Mouse (Mus musculus): Measurements from ENCODE around the gene Auts2.

Auts2 gene

DNA sequence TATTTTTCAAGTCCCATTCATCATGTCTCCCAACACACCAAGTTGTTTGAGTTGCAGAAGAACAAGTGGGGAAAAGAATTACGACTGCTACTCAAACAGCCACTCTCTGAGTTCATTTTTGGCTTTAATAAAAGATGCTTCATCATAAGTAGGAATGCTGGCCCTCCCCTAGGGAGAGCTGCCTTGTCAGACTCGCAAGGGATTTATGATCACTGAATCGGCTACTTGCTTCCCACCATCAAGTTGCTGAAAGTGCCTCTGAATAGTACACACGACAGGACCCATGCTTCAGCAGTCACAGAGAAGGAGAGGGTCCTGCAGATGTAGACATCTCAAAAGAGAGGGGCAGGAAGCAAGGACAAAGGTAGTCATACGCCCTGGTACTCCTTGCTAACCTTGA lies 162.9 kb downstream of the Auts2 start:
- no peak for DNase-seq

DNA sequence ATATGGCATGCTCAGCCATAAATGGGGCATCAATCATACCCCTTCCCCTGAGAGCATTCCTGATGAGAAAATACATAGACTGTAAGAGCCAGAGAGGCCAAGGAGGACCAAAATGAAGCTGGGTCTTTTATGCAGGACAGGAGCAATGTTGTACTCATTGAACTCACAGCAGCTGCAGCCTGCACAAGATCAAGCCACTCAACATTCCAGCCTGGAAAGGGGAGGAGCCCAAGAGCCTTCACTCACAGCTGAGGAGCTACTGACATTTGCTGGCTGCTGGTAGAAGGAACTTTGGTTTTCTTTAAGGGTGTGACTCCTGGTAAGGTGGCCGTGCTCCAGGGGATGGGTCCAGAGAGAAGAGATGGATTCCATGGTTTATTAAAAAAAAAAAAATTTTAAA lies 164.2 kb downstream of the Auts2 start:
- DNase-seq, result no peak

DNA sequence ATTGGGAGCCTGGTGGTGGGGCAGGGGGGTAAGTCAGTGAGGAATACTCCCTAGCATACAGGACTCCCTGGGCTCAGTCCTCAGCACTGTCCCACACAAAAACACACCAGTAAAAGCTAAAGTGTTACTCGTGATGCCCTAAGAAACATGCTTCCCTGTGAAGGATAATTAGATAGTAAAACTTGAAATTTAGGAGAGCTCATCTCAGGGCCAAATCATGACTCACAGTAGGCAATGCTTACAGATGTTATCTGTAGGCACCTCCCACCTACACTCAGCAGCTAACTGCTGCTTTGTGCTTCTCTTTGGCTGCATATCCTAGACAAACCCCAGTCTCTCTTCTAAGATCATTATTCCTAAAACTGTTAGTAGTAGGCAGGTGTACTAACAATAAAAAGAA lies 168.0 kb downstream of the Auts2 start:
- DNase-seq, result peak; percentile 19

DNA sequence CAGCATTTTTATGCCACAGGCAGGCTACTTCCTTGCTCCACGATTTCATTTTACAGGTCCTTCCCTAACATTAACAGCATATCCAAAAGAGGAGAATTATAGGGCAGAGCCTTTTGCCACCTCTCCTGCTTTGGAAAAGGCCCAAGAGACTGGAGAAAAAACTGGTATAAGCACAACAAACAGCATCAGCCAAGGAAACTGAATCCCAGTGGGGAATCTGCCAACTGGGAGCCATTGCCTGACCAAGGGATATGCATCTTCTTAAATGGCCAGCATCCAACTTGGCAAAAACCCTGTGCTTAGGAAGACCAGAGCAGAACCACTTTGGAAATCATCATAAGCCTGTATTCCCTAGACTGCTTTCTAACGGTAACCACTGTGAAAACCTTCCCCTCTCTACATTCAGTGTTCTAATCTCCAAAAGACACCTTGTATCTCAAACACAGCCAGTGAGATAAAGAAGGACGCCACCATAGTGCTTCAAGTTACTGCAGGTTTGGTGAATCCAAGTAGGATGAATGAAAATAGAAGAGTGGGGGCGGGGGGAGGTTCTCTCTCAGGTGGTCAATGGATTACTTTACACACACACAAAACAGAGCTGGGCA lies 169.6 kb downstream of the Auts2 start:
- DNase-seq, result no peak

DNA sequence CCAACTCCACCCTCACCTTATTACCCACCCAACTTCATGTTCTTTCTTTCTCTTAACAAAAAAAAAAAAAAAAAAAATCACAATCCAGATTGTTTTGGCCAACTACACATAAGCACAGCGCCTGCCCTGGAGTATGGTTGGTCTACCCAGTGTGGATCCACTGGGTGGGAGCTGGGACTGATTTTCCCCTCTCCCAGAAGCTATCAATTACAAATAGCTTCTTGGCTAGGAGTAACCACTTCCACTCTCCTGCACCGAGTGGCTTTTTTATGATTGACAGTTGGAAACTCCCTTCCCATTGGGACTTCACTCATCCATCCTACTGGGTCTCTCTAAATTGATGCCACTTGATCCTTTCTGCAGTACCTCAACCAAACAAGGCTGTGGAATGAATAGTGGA lies 170.5 kb downstream of the Auts2 start:
- no peak for DNase-seq

DNA sequence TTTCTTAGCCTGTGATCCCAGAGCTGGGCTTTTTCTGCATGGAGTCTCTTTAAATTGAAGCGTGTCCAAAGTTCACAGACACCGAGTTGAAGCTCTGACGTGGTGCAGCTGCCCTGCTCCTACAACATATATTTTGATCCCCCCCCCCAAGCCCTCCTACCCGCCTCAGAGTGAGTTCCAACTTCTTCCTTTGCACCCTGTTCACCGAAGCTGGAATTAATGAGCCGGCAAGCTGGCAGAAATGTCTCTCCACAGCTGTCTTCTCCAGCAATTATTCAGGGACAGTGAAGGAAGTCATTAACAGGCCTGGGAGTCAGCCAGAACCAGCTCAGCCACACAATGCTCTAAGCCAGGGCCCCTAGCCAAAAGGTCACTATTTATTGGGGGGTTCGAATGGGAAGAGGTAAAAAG lies 174.5 kb downstream of the Auts2 start:
- DNase-seq, result peak; percentile 34

DNA sequence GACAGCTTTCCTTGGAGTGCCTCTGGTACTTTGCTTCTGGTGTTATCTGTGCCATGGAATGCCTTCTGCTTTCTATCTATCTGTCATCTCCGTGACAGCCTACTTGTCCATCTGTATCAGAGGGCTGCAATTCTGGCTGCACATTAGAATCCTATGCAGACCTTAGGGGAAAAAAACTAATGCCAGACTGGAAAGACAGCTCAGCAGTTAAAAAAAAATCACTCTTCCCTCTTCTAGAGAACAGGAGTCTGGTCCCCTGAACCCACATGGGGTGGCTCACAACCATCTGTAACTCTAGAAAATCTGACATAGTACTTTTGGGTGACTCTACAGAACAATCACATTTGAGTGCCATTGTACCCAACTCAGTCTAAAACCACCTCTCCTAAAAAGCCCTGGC lies 181.9 kb downstream of the Auts2 start:
- peak; percentile 53 for DNase-seq

DNA sequence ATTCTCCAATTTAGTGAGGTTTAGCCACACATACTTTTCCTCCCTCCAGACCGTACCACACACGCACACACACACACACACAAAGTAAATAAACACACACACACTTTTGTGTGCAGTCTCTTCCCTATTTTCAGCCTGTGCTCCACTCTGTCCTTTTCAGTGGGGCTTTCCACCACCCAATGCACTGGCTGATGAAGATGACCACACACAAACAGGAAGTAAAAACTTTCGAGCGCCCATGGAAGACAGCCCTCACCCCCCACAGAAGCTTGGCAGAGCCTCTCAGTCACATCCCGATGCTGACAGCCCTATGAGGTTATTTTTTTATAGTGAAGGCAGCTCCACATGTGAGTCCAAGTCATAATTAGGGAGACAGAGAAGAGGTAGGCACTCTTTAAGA lies 185.4 kb downstream of the Auts2 start:
- no peak for DNase-seq

DNA sequence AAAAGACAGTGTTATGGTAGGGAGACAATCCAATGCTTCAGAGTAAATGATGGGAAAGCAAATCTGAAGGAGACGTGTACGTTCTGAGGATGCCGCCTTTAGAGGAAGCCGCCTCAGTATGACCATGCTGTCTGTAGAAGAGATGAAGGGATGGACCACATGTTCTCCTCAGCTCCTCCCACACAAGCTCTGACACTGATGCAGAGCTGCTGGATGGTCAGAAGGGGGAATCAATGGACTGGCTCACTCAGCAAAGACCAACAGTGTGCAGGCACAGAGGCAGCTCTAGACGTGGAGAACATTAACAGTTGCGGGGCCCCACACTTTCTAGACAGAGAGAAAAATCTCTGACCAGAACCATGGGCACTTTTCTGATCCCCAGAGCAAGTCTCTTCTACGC lies 187.2 kb downstream of the Auts2 start:
- DNase-seq, result no peak

DNA sequence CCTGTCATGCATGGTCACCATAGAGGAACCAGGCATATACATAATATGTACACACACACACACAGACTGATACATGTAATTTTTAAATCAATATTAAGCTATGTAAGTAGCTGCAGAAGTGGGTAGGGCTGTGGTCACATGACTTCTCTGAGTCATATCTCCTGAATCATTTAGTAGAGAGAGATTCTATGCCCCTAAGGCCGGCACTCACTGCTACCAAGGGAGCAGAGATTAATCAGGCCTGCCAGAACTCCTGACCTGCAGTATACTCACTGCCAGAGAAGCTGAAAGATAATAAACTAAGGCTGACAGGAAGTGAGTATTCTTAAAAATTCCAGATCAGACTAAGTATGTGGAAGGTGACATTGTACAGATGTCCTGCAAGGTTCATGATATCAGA lies 190.7 kb downstream of the Auts2 start:
- DNase-seq, result no peak

DNA sequence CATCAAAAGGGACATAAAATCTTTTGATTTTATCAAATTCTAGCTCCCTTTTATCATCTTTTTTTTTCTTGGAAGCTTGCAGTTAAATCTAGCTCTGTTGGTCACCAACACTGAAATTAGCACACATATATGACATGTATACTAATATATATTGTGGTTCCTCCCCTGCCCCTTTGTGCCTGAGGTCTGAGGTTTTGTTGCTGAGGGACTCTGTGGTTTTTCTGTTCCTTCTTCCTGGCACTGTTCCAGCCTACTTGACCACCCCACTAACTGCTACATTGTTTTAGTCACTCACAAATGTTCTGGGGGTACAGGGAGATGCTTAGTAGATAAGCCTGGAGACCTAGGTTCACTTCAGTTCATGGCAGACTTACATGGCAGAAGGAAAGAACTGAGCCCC lies 192.0 kb downstream of the Auts2 start:
- no peak for DNase-seq

DNA sequence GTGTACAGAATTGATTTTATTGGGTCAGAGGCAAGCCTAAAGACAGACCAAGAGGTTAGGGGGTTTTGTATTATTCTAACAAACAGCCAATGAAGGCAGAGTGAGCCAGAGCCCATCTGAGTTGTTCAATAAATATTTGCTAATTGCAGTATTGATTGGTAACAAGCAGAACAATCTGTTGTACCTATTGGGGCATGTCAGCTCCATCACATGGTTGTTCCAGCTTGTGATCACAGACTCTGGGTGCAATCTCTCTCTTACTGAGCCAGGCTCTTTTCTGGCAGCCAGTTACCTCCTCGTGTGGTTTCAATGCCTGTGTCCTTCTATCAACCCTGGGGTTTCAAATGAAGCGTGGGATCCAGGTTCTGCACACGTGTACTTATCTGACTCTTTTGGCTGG lies 201.8 kb downstream of the Auts2 start:
- DNase-seq, result peak; percentile 14

DNA sequence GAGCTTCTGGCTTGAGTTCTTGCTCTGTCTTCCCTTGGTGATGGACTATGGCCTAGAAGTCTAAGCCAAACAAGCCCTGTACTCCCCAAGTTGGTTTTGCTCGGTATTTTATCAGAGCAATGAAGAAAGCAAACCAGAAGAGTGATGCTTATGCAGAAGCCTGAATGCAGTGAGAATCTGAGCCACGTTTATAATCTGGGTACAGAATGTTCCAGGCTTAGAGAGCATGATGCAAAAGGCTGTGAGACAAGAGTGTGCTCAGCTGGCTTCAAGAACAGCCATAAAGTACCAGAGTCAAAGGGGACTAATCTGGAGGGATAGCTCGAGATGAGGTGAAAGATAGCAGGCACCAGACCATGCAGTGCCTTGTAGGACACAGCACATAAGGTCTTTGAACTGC lies 205.5 kb downstream of the Auts2 start:
- DNase-seq, result no peak

DNA sequence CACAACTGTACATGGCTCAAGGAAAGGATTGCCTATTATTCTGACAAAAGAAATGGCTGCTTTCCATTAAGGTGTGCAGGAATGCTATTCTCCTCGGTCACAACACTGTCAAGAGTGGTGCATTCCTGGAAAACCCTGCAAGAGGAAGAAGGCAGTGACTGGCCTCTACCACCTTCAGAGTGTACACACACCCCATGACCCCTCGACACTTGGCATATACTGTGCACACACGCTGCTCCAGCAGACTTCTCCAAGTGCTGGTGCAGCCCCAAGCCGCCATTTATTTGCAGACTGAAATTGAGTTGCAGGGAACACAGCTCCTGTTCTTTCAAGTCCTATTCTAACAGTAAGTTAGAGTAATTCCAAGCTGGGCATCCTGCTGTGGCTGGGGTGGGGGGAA lies 207.4 kb downstream of the Auts2 start:
- DNase-seq, result no peak

DNA sequence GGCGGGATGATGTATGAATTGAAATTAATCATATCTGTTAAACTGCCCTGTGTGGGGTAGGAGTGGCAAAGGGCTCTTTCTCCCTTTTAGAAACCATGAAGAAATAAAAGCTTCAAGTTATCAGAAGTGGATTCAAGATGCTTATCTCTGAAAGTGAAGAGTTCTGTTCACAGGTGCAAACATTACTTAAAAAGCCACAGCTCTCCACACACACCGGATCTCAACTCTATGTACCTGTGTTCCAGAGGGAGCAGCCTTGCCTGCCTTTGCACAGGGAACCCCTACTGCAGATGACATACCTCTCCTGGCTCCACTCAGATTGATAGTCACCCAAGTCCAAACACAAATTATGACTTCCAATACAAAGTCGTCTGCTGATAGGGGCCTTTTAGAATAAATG lies 208.3 kb downstream of the Auts2 start:
- DNase-seq, result no peak

DNA sequence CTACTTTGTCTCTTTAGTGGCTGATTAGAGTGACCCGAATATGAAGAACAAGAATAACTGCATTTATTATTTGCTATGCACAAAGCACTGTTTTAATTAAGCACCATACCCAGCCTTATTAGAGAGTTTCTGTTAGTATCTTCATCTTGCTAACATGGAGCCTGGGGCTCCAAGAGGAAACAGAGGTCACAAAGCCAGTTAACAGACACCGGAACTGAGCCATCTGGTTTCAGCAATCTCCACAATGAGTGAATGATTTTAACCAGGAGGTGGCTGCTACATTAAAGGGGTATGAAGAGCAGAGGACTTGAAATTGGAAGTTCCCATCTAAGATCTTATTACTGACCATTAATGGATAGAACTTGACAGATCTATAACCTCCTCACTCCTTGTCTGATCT lies 209.4 kb downstream of the Auts2 start:
- no peak for DNase-seq

DNA sequence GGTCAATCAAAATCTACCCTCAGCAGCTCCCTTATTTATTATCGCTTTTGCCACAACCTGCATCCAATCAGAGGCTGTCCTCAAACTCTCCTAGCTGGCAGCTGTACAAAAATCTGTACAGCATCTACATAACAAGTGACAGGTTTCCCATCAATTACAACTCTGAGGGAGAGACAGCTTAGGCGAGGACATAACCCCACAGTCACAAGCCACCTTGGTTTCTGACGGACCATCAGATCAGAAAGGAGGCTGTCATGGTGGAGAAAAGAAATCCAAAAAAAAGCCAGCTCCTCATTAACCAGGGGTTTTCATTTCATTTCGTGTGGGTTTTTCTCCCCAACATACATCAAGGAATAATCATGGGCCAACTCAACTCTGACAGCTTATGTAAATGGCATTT lies 210.6 kb downstream of the Auts2 start:
- no peak for DNase-seq

DNA sequence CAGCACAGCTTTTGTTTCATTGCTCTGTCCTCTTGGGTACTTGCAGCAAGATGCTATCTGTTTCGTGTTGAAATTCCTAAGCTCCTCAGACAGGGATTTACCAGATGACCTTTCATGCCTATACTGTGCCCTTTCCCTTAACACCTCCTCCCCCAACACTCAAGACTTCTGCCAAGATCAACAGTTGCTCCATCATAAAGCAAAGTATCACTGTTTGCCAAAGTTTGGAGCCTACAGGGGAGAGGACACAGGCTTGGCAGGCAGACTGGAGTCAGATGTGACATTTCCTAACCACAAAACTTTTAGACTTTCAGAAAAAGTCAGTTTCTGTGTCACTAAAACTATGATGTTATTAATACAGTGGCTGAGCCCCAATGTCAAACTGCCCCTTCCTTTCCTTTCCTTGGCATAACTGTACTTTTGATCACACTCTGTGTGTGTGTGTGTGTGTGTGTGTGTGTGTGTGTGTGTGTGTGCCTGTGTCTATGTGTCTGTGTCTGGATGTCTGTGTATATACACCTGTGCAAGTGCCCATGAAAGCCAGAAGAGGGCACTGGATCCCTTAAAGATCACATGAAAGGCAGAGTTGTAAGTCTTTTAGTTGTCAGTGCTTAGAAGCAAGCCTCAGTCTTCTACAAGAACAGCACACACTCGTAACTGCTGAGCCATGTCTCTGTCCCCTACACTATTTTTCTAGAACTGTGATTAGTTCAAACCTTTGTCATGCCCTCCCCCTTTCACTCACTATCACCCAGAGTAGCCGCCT lies 213.8 kb downstream of the Auts2 start:
- DNase-seq, result no peak

DNA sequence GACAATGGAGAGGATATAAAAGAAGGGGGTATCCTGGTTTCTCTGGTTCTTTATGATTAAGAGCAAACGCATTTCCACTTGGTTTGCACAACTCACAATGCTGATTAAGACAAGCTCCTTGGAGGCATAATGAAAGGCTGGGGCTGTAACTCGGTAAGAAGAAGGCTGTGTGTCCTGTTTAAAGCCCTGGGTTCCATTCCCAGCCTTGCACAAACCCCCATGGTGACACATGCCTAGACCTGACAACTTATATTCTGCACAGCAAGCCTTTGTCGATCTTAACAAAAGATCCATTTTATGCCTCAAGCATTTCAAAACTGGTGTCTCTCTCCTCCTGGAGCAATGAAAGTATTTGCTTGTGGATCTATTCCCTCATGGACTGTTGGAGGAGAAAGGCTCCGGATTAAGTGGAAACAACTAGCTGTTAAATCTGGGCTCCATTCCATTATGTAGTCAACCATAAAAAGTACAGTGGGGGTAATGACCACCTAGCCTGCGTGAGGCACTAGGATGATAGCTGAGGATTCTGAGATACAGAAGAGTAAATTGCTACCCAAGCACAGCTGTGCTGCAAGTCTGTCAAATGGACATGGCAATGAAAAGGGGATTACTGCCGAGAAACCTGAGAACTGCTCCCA lies 218.8 kb downstream of the Auts2 start:
- DNase-seq, result no peak

DNA sequence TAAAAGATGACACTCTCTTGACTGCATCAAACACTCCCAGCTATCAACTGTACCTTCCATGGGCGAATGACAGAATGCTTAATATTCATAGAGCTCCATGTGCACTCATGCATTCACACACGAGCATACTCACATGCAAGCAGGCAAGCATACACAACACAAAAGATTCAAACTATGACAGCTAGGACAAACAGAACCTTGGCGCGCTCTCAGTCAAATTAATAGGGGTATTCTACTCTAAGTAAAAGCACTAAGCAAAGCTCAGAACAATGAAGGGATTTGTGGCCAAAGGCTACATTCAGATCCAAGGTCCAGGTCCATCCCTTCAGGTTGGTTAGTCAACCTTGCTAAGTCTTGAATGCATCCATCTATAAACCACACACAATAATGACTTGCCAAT lies 219.5 kb downstream of the Auts2 start:
- no peak for DNase-seq

DNA sequence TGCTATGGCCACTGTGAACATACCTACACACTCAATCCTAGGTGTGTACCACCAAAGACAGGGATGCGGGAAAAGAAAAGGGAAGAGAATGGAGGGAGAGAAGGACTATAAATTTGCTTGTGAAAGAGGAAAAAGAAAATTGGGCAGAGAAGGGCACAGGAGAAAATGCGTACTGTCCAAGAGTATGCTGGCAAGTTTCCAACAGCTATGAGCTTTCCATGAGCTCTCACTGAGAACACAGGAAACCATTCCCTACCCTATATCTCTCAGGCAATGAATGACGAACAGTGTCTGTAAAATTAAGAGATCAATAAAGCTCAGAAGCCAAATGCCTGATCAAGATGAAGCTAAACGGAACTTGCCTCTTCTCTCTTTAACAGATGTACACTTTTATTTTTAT lies 220.2 kb downstream of the Auts2 start:
- DNase-seq, result no peak

DNA sequence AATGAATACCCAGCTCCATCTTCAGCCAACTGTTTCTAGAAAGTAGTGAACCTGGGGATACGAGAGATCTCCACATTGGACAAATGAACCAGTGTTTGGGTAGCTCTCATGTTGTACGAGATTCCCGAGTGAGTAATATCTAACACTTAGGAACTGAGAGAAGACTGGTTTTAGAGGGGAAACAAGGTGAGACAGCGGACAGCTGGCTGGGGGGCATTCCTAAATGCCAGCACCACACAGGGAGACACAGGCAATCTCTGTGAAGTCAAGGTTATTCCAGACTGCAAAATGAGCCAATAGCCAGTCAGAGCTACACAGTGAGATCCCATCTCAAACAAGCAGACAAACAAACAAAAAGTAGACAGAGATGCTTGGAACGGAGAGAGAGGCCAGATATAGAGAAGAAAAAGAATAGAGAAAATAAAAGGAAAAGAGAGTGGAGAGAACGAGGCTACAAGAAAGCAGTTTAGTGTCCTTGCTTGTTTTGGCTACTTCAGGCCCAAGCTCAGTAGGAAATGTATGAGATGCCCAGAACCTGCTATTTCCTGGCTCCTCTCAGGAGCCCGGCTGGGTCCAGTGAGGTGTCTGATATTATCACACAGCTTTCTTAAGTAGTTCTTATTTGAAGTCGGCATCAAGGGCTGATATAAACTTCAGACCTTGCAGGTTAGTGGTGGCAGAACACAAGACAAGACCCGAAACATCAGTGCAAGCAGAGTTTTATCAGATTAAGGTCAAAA lies 224.9 kb downstream of the Auts2 start:
- no peak for DNase-seq

DNA sequence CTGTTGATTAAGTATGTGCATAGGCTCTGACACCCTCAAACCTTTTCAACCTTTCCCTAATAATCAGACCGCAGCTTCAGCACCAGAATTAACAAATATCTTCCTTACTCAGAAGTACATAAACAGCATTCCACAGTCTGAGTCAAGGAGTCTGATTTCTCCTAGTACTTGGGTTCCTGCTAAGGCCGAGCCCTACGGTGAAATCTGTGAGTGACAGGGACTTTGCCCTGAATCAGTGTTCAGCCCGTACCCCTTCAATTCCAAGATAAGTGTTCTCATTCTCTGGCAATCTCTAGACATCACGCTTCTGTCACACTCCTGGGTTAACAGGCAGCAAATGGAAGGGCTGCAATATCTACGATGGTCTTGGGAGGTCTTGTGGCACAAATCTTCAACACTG lies 226.2 kb downstream of the Auts2 start:
- no peak for DNase-seq

DNA sequence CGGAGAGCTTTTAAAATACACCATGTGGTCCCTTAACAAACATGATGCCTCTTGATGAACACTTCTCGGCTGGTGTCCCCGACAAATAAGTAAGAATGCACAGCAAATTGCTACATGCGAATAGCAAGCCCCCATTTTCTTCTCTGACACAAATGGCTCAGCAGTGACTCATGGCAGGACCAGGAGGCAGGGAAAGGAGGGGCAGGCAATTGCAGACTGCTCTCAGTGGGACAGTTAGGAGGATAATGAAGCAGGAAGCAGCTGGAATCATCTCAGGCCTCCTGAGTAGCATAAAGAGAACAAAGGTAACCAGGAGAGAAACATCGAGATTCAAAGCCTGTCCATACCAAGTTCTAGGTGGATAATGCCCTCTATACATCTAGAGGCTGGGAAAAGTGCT lies 228.8 kb downstream of the Auts2 start:
- no peak for DNase-seq
